Mouse (Mus musculus): ENCODE data around the gene Xylt1.

- TF ChIP-seq POLR2A (IDR thresholded peaks at IDR 0.05; ENCODE audit: borderline replicate concordance, control insufficient read depth, low read depth, low read length) (no peak), CTCF (IDR thresholded peaks at IDR 0.05; ENCODE audit: control insufficient read depth, insufficient read depth, low read length) (no peak)
Measured at GRCm38 (mm10) chr7:117697681-117698080, 316.9 kb downstream of the Xylt1 start.
